Mouse (Mus musculus): ENCODE results near the gene Tacstd2.
"Not testable (repeated sequence)": the region's sequence is repeated elsewhere in the genome, so short reads cannot be mapped to it uniquely, and the experiment has no call there.

Tacstd2 gene

GRCm38 (mm10) chr6:67535777-67536054, at the start of gene Tacstd2:
TSS of gene Tacstd2 (minus strand) at chr6:67535796.
- no peak for DNase-seq (ENCODE audit: low read depth, low spot score)

DNA sequence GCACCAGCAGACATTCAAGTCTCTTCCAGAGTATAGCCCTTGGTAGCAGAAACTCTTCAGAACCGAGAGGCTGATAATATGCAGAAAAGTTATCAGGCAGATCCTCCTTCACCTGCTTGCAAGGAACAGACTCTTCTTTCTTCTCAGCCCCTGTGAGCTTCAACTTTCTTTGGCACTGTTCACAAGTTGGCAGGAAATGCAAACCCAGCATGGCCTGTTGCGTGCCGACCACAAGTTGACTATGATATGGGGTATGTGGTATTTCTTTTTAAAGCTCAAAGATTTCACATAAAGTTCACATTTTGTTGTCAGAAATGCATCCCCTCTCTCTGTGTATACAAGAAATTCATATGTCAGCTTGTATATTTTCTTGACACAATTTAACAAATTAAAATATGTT, 30.7 kb upstream of the Tacstd2 start:
- DNase-seq (ENCODE audit: low read depth, low spot score): no peak

- DNase-seq (ENCODE audit: low read depth, low spot score): no peak
Observed at GRCm38 (mm10) chr6:67555376-67555775, 19.8 kb upstream of the Tacstd2 start.

- no peak for DNase-seq (ENCODE audit: low read depth, low spot score)
Observed at GRCm38 (mm10) chr6:67549550-67549949, 14.0 kb upstream of the Tacstd2 start.

DNA sequence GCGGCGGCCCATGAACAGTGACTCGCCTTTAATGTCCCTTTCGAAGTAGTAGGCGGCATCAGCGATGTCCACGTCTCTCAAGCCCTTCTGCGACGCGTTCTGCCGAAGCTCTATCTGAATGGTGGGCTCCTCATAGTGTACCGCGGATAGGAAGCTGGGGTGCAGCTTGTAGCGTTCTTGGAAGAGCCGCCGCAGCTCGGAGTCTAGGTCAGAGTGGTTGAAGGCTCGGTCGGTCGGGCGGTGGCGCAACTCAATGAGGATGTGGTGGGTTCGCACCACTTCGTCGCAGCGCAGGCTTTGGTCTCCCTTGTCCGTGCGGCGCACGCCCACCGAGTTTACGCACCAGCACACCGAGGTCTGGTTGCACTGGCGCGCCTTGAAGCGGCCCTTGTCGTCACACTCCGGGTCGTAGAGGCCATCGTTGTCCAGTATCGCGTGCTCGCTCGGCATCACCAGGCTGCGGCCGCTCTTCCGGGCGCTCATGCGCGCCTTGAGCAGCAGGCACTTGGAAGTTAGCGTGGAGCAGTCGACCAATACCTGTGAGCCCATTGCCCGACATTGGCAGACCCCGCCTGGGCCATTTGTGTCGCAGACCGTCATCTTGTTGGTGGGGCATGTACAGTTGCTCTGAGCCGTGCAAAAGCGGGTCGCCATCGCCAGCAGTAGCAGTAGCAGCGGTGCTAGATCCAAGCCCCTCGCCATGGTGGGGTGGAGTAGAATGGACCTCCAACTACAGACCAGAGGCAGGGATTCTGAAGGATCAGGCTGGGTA, 405 bp downstream of the Tacstd2 start:
- no peak for DNase-seq (ENCODE audit: low read depth, low spot score)

- DNase-seq (ENCODE audit: low read depth, low spot score): no peak
Observed at GRCm38 (mm10) chr6:67534191-67535004, 1.2 kb downstream of the Tacstd2 start.

- DNase-seq (ENCODE audit: low read depth, low spot score): no peak
Observed at GRCm38 (mm10) chr6:67532665-67533440, 2.7 kb downstream of the Tacstd2 start.

- DNase-seq (ENCODE audit: low read depth, low spot score): no peak
Observed at GRCm38 (mm10) chr6:67531822-67532162, 3.8 kb downstream of the Tacstd2 start.

DNA sequence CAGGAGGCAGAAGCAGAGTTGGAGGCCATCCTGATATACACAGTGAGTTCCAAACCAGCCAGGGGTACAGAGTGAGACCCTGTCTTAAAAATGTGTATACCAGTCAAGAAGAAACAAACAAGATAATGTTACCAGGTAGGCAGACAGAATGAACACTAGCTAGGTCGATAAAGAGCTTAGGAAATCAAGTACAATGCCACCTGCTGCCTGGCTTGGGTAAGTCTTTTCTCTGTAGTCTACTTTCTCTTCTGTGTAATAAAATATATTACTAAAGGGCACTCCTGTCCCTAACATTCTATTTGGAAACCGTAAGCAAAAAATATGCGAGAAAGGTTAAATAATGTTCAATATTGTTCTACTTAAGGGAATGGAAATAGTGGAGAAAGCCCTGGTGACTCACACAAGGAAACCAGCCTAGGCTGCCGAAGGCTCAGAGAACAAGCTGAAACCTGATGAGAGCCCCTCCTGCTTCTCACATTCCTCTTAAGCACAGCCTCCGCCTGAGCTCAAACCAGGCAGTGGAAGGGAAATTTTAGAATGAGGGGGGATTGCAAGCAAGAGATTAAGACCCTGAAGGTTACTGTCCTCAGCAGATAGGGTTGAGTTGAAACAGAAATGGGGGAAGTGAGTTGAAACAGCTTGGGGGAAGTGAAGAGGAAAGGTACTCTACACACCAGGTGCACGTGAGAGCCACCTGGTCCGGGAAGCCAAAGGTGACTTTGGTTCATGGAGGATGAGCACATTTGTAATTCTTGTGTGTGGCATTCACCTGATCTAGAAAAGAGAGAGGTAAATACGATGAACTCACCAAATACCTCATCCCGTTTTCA, 4.4 kb downstream of the Tacstd2 start:
- no peak for DNase-seq (ENCODE audit: low read depth, low spot score)

DNA sequence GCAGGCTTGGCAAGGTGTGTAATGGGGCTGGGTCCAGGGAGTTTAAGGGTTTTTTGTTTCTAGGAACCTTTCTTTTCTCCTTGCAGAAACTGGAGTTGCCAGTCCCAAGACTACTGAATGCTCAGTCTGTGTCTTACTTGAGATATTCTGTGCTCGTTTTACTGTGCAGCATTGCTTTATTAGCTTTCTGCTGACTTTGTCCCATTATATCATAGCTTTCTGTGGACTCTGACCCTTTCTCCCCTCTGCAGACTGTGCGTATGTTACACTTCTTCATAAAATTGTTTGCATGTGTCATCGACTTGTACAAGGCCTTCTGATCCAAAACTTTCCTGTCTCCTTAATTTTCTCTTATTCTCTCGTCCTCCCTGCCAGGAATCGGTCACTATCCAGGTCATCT, 9.2 kb downstream of the Tacstd2 start:
- no peak for DNase-seq (ENCODE audit: low read depth, low spot score)

DNA sequence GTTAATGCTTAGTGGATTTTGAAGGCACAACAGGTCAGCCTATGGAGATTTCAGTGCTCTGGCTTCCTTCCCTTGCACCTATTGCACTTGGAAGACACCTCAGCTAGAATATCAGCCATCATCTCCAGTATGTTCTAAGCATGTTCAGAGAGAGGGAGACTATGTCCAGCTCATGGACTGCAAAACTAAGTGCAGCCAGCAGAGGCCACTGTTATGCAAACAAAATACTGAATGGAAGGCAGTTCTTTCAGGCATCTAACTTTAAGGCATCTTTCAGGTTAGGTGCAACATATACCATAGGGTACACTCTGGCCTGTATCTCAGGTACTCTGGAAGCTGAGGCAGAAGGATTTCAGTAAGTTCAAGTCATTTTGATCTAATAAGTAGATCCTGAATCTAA, 24.8 kb downstream of the Tacstd2 start:
- no peak for DNase-seq (ENCODE audit: low read depth, low spot score)

DNA sequence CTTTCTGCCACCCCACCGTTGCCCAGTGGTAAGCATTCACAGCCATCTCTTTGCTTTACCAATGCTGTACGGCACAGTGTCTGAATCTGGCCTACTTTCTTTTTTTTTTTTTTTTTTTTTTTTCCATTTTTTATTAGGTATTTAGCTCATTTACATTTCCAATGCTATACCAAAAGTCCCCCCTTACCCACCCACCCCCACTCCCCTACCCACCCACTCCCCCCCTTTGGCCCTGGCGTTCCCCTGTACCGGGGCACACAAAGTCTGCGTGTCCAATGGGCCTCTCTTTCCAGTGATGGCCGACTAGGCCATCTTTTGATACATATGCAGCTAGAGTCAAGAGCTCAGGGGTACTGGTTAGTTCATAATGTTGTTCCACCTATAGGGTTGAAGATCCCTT, 33.7 kb downstream of the Tacstd2 start:
- not testable (repeated sequence) for DNase-seq (ENCODE audit: low read depth, low spot score)

DNA sequence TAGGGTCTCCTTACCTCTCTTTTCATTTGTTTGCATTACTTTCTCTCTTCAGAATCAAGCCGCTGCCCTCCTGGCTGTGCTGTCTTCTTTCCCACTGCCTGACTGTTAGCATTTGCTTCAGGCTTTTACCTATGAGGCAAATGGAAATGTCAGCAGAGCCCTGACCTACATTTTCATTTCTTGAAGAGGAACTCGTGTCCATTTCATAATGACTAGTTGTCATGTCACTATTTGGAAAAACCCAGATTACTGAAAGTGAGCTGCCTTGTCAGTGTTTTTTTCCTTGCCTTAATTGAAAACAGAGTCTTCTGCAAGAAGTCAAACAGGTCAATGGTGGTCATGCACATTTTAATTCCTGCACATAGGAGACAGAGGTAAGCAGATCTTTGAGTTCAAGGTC, 43.8 kb downstream of the Tacstd2 start, which contains the start of gene Il23r:
Gene Il23r, minus strand, starts transcription at position 101 of the 400 bp plus-strand sequence.
- DNase-seq (ENCODE audit: low read depth, low spot score): no peak

All from mesoderm, embryonic 11.5 days (tissue).